Mouse (Mus musculus) brain, embryonic 14.5 days (tissue): ENCODE measurements around the gene Lyg1. TPM values are rescaled to one million over a fixed set of nuclear protein-coding genes. Genes with fewer than 3 reads are reported as not detected.
A peak's percentile ranks its signal among the peaks of the same experiment; 100 is the strongest.
"Not testable (repeated sequence)": the region's sequence is repeated elsewhere in the genome, so short reads cannot be mapped to it uniquely, and the experiment has no call there.

ENCODE experiments used
- DNase-seq: peaks from one replicate; pipeline ENCODE4 v3.0.0-alpha.2; 2011; ENCODE audit warnings: low read depth
- CTCF ChIP-seq: fragments of 200-500 bp; IDR thresholded peaks from 2 replicates; pipeline ENCODE4 v1.5.1; 2012; ENCODE audit warnings: inconsistent platforms, mild to moderate bottlenecking, moderate library complexity, borderline replicate concordance; ENCODE audit not compliant: insufficient read depth, insufficient read length; ENCODE audit errors: extremely low read depth
- POLR2A ChIP-seq: fragments of 200-500 bp; IDR thresholded peaks from 2 replicates; pipeline ENCODE4 v1.6.1; 2012; ENCODE audit warnings: mild to moderate bottlenecking, inconsistent platforms, borderline replicate concordance; ENCODE audit not compliant: poor library complexity, insufficient read depth, insufficient read length, severe bottlenecking; ENCODE audit errors: extremely low read depth
- polyA plus RNA-seq: library from polyadenylated mRNA; depleted of rRNA; stranded (reverse); fragments of >200 nt; gene quantifications from 2 replicates; pipeline ENCODE4 v1.2.3, GENCODE M21; 2012

The Lyg1 gene
- polyA plus RNA-seq, 1 experiment, result not detected

DNA sequence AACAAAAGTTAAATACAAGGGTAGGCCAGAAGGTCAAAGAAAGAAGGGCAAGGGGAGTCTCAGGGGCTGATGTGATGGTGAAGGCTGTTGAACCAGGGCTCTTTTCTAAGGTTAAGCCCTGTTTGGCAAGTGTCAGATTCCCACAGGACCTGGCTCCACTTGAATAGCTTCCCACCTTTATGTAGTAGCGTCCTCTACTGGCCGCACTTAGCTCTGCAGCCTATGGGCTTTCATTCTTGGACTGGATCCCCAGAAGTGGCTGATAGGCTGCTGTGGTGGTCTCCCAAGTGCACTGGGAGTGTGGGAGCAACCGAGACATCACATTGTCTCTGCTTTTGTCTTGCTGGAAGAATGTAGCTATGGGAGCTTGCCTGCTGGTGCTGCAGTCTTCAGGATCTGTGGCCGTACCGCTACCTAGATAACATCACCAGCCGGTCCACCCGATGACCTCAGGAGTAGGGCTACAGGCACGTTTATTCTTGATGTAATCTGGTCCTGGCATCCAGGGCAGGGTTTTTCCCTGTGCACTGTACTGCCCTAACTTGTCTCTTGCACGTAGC is 28.3 kb upstream of the Lyg1 start:
- DNase-seq, result peak; percentile 33

DNA sequence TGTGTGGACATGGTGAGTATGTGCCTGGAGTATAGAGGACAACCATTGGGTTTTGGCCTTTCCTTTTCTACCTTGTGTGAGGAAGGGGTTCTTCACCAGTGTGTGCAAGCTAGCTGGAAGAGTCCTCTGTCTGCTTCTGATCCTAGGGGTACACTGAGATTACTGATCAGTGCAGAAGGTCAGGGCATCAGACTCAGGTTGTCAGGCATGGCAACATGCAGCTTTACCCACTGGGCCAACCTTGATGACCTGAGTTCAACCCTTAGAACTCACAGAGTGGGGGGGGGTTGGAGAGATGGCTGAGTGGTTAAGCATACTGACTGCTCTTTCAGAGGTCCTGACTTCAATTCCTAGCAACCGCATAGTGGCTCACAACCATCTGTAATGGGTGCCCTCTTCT is 26.8 kb upstream of the Lyg1 start:
- no peak for TF ChIP-seq POLR2A
- TF ChIP-seq CTCF, result no peak
- DNase-seq, result no peak

More for the DNA sequence above, 28.3 kb upstream of the Lyg1 start:
- TF ChIP-seq CTCF, result peak; percentile 53; the same call in 1 of the 2 replicates
- no peak for TF ChIP-seq POLR2A

DNA sequence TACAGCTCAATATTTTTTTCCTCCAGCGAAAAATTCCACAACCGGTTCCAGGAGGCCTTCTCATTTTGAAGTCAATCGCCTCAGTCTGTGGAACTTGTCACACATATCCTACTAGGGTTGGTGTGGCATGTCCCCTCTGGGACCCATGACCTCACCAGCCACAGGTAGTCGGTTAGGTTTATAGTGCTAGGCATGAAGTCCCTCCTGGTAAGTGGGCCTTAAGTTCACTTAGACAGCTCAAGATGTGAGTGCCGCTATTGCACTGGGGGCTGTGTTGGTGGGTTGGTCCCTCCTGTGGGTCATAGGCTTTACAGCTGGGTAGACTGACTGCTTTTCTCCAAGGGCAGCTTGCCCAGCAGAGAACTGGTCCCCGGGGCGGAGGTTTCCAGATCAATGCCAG is 19.7 kb upstream of the Lyg1 start:
- no peak for DNase-seq
- TF ChIP-seq CTCF (no peak), POLR2A (no peak)

- DNase-seq, result not testable (repeated sequence)
Observed at GRCm38 (mm10) chr1:37976666-37977065, 19.1 kb upstream of the Lyg1 start.

DNA sequence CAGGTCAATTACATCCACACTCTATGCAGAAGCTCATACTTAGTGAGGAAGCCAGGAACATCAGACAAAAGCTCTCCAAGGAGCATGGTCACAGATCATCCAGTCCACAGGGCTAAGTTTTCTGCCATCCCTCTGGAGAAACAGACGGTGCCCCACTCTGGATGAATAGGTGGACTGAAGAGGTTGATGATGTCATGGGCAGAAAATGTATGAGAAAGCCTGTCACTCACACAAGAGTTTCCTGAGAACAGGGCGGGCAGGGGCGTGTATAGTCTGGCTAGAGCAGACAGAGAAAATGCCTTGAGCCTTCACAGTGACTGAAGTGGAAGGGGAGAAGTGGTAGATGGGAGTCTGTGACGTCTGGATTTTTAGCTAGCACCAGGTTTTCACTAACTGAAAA is 14.0 kb upstream of the Lyg1 start:
- peak; percentile 8 for DNase-seq
- TF ChIP-seq POLR2A (no peak), CTCF (no peak)

GRCm38 (mm10) chr1:37968746-37969145 is 11.2 kb upstream of the Lyg1 start:
- TF ChIP-seq CTCF, result no peak
- no peak for TF ChIP-seq POLR2A
- DNase-seq, result no peak

DNA sequence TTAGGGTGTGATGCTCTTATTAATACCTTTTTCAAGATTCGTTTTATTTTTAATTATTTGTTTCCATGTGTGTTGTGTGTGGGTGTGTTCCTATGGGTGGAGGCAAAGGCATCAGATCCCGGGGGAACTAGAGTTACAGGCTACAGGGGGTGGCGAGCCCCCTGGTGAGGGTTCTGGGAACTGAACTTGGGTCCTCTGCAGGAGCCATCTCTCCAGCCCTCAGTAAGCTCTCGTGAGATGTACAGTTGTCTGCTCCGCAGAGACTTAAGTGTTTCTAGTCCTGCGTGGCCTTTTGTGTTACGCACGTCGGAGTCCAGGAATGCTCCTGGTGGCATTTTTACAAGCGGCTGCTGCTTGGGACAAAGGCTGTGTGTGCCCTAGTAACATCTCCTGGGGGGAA is 8.0 kb upstream of the Lyg1 start:
- no peak for DNase-seq
- TF ChIP-seq POLR2A (no peak), CTCF (no peak)

DNA sequence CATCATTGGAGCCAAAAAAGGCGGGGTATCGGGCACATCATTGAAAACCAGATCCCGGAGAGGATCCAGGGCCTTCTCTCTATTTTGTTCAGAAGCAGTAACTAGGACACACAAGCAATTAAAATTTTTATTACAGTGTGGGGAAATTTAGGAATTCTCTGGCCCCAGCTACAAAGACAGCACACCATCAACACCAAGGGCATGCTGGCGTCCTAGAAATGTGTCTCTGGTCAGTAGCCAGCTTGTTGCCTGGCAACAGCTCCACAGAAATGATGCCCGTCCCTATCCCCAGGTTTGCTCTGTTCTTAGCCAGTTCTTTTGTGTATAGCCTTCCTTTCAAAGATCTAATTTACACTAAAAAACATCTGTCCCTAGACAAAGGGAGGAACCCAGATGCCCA is 1.9 kb upstream of the Lyg1 start:
- TF ChIP-seq CTCF (no peak), POLR2A (no peak)

GRCm38 (mm10) chr1:37958516-37958915 is 957 bp upstream of the Lyg1 start:
- no peak for TF ChIP-seq POLR2A
- no peak for TF ChIP-seq CTCF
- no peak for DNase-seq

More for the DNA sequence above, 1.9 kb upstream of the Lyg1 start:
- DNase-seq, result peak; percentile 76

- peak; percentile 89 for DNase-seq
- TF ChIP-seq CTCF, result no peak
- TF ChIP-seq POLR2A, result no peak
Observed at GRCm38 (mm10) chr1:37956690-37957431, 698 bp downstream of the Lyg1 start.

- no peak for DNase-seq
- TF ChIP-seq CTCF (no peak), POLR2A (no peak)
Observed at GRCm38 (mm10) chr1:37955251-37955650, 2.3 kb downstream of the Lyg1 start.

- no peak for DNase-seq
- TF ChIP-seq POLR2A, result no peak
- no peak for TF ChIP-seq CTCF
Observed at GRCm38 (mm10) chr1:37954786-37955185, 2.8 kb downstream of the Lyg1 start.
